ENCODE assay signal across 8 mouse cellular contexts in the genomic region with DNA sequence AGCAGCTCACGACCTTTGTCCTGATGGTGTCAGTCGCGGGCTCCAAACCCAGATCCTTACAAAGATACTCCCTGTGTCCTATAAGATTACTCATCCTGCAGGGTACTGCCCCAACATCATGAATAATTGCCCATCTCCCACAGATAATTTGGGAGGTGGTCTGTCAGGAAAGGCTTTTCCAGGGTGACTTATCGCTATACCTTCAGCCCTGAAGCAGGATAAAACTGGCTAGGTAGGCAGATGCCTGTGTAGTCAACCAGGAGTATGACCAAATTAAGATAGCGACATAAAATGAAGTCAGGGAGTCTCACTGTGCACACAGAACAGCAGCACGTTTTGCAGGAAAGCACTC. TPM values are rescaled to one million over a fixed set of nuclear protein-coding genes. Genes with fewer than 3 reads are reported as not detected.
A peak's percentile ranks its signal among the peaks of the same experiment; 100 is the strongest.
DNase-seq lines count a peak whose midpoint lies in the region; ATAC-seq and TF ChIP-seq lines count a peak whose summit lies in the region.

No protein-coding gene starts in this region.

- peak overlapping the region; percentile 83 for H3K4me2 ChIP-seq in kidney, embryonic 14.5 days (replicated peaks; ENCODE audit: low read depth, low read length)
- H3K4me2 ChIP-seq in hindbrain, embryonic 15.5 days = peak overlapping the region; percentile 71
- H3K4me2 ChIP-seq in midbrain, embryonic 15.5 days = peak overlapping the region; percentile 91

- H3K27me3 ChIP-seq in kidney, embryonic 14.5 days (ENCODE audit: control insufficient read depth, insufficient read depth, low read length) = no peaks in the 10 kb centered on the region
- H3K27me3 ChIP-seq in hindbrain, embryonic 15.5 days = no peaks in the 10 kb centered on the region
- H3K27me3 ChIP-seq in midbrain, embryonic 15.5 days (replicated peaks) = no peaks in the 10 kb centered on the region

- peak overlapping the region; percentile 98 for H3K4me3 ChIP-seq in kidney, embryonic 14.5 days (ENCODE audit: low read length)
- peak overlapping the region; percentile 95 for H3K4me3 ChIP-seq in cortical plate, adult 2 months (ENCODE audit: insufficient read depth, low read length)
- H3K4me3 ChIP-seq in hindbrain, embryonic 15.5 days = peak overlapping the region; percentile 97
- peak overlapping the region; percentile 71 for H3K4me3 ChIP-seq in midbrain, embryonic 15.5 days

- H3K9ac ChIP-seq in kidney, embryonic 14.5 days (ENCODE audit: low read depth, low read length) = peak overlapping the region; percentile 96
- peak overlapping the region; percentile 99 for H3K9ac ChIP-seq in hindbrain, embryonic 15.5 days
- H3K9ac ChIP-seq in midbrain, embryonic 15.5 days = peak overlapping the region; percentile 98

- peak overlapping the region; percentile 95 for H3K27ac ChIP-seq in kidney, embryonic 14.5 days (ENCODE audit: low read depth, low read length)
- peak overlapping the region; percentile 86 for H3K27ac ChIP-seq in cortical plate, adult 2 months (ENCODE audit: insufficient read depth, low read length)
- peak overlapping the region; percentile 95 for H3K27ac ChIP-seq in hindbrain, embryonic 15.5 days (replicated peaks)
- peak overlapping the region; percentile 96 for H3K27ac ChIP-seq in midbrain, embryonic 15.5 days

- ATAC-seq in kidney, embryonic 14.5 days (ENCODE audit: low FRiP score, low TSS enrichment) = peak; percentile 58
- ATAC-seq in hindbrain, embryonic 15.5 days (ENCODE audit: low FRiP score, low read depth) = no peak; the same call in 1 of the 2 replicates
- no peak for ATAC-seq in midbrain, embryonic 15.5 days (replicated peaks)

- H3K4me1 ChIP-seq in kidney, embryonic 14.5 days (ENCODE audit: control insufficient read depth, insufficient read depth, low read length) = peaks cover 15% of the 10 kb centered on the region; the same call in 1 of the 2 replicates
- peaks cover 3% of the 10 kb centered on the region; the same call in 1 of the 2 replicates for H3K4me1 ChIP-seq in cortical plate, adult 2 months (ENCODE audit: control insufficient read depth, insufficient read depth, low read length)
- peaks cover 34% of the 10 kb centered on the region for H3K4me1 ChIP-seq in hindbrain, embryonic 15.5 days (replicated peaks)
- peaks cover 33% of the 10 kb centered on the region for H3K4me1 ChIP-seq in midbrain, embryonic 15.5 days

- no peak for TF ChIP-seq POLR2A in cortical plate, adult 2 months (IDR thresholded peaks at IDR 0.05; ENCODE audit: extremely low read depth, insufficient read depth, low read length)

- 18% methylated on average over 6 of the region's 6 CpGs for WGBS in kidney, embryonic 14.5 days
- WGBS in hindbrain, embryonic 15.5 days = 11% methylated on average over 6 of the region's 6 CpGs
- WGBS in midbrain, embryonic 15.5 days = 14% methylated on average over 6 of the region's 6 CpGs

- no peak for TF ChIP-seq CTCF in cortical plate, adult 2 months (IDR thresholded peaks at IDR 0.05; ENCODE audit: extremely low read depth, insufficient read depth, low read length)

- no peaks in the 10 kb centered on the region for H3K9me3 ChIP-seq in kidney, embryonic 14.5 days (ENCODE audit: control insufficient read depth, low read length)
- H3K9me3 ChIP-seq in hindbrain, embryonic 15.5 days = no peaks in the 10 kb centered on the region
- no peaks in the 10 kb centered on the region for H3K9me3 ChIP-seq in midbrain, embryonic 15.5 days

- H3K36me3 ChIP-seq in kidney, embryonic 14.5 days (ENCODE audit: control insufficient read depth, insufficient read depth, low read length) = peaks cover 23% of the 10 kb centered on the region
- peaks cover 24% of the 10 kb centered on the region for H3K36me3 ChIP-seq in hindbrain, embryonic 15.5 days
- peaks cover 11% of the 10 kb centered on the region for H3K36me3 ChIP-seq in midbrain, embryonic 15.5 days (replicated peaks)

- no peak for DNase-seq in kidney, adult 18-20 months
- no peak for DNase-seq in embryo, embryonic 11 days
- no peak for DNase-seq in c-Kit-positive CD71-positive TER-119-positive erythroid progenitor cells, embryonic 14.5 days (ENCODE audit: low spot score)
- DNase-seq in right cerebral cortex, adult 18-20 months = no peak

RNA-seq across cellular contexts. Expression of a gene that starts 0.3 kb away (rescaled TPM):
- 229 and 304 TPM in 2 replicates for polyA plus RNA-seq in kidney, embryonic 14.5 days (2014; fragmentation: Nextera tagmentation; extraction: Ambion mirVana)
- polyA plus RNA-seq in cortical plate, adult 2 months (2012; rRNA removed) = 567 and 588 TPM in 2 replicates
- 603 and 674 TPM in 2 replicates for polyA plus RNA-seq in hindbrain, embryonic 15.5 days (2015; fragmentation: Nextera tagmentation; extraction: Ambion mirVana)
- 626 and 662 TPM in 2 replicates for polyA plus RNA-seq in midbrain, embryonic 15.5 days (2015; fragmentation: Nextera tagmentation; extraction: Ambion mirVana)

RNA-seq across cellular contexts. Expression of a gene that starts 9.7 kb away (rescaled TPM):
- 29.9 and 146 TPM in 2 replicates for polyA plus RNA-seq in kidney, embryonic 14.5 days (2014; fragmentation: Nextera tagmentation; extraction: Ambion mirVana)
- polyA plus RNA-seq in cortical plate, adult 2 months (2012; rRNA removed) = 101 and 112 TPM in 2 replicates
- 230 and 238 TPM in 2 replicates for polyA plus RNA-seq in hindbrain, embryonic 15.5 days (2015; fragmentation: Nextera tagmentation; extraction: Ambion mirVana)
- polyA plus RNA-seq in midbrain, embryonic 15.5 days (2015; fragmentation: Nextera tagmentation; extraction: Ambion mirVana) = 311 and 338 TPM in 2 replicates

RNA-seq across cellular contexts. Expression of a gene that starts 15.4 kb away (rescaled TPM):
- 31.8 and 32.7 TPM in 2 replicates for polyA plus RNA-seq in kidney, embryonic 14.5 days (2014; fragmentation: Nextera tagmentation; extraction: Ambion mirVana)
- 40.1 and 42.8 TPM in 2 replicates for polyA plus RNA-seq in cortical plate, adult 2 months (2012; rRNA removed)
- polyA plus RNA-seq in hindbrain, embryonic 15.5 days (2015; fragmentation: Nextera tagmentation; extraction: Ambion mirVana) = 96.0 and 96.7 TPM in 2 replicates
- 119 and 121 TPM in 2 replicates for polyA plus RNA-seq in midbrain, embryonic 15.5 days (2015; fragmentation: Nextera tagmentation; extraction: Ambion mirVana)

RNA-seq across cellular contexts. Expression of a gene that starts 15.4 kb away (rescaled TPM):
- 0.63 and 0.65 TPM in 2 replicates for polyA plus RNA-seq in kidney, embryonic 14.5 days (2014; fragmentation: Nextera tagmentation; extraction: Ambion mirVana)
- 6.6 and 7.4 TPM in 2 replicates for polyA plus RNA-seq in cortical plate, adult 2 months (2012; rRNA removed)
- 1.4 TPM in 2 replicates for polyA plus RNA-seq in hindbrain, embryonic 15.5 days (2015; fragmentation: Nextera tagmentation; extraction: Ambion mirVana)
- 1.5 and 2.0 TPM in 2 replicates for polyA plus RNA-seq in midbrain, embryonic 15.5 days (2015; fragmentation: Nextera tagmentation; extraction: Ambion mirVana)

RNA-seq across cellular contexts. Expression of a gene that starts 21.4 kb away (rescaled TPM):
- 0.09 TPM in 1 of 2 replicates, not detected in the other for polyA plus RNA-seq in kidney, embryonic 14.5 days (2014; fragmentation: Nextera tagmentation; extraction: Ambion mirVana)
- polyA plus RNA-seq in cortical plate, adult 2 months (2012; rRNA removed) = not detected in 2 replicates
- polyA plus RNA-seq in hindbrain, embryonic 15.5 days (2015; fragmentation: Nextera tagmentation; extraction: Ambion mirVana) = not detected in 2 replicates
- not detected in 2 replicates for polyA plus RNA-seq in midbrain, embryonic 15.5 days (2015; fragmentation: Nextera tagmentation; extraction: Ambion mirVana)
